Mouse (Mus musculus): ENCODE results near the gene B3gat3. TPM values are rescaled to one million over a fixed set of nuclear protein-coding genes. Genes with fewer than 3 reads are reported as not detected.

The B3gat3 gene
- polyA plus RNA-seq, 1 experiment: 181 TPM

Other genes starting within 250 kb of the B3gat3 start
- gene Slc3a2, start 197.0 kb upstream of the B3gat3 start, polyA plus RNA-seq (2012; ENCODE audit: low replicate concordance): 87.6 and 107 TPM in 2 replicates
- gene Wdr74, start 184.5 kb upstream of the B3gat3 start, polyA plus RNA-seq (2012; ENCODE audit: low replicate concordance): 14.1 and 19.6 TPM in 2 replicates
- gene 1700092M07Rik, start 179.7 kb upstream of the B3gat3 start, polyA plus RNA-seq (2012; ENCODE audit: low replicate concordance): 0.47 TPM in 1 of 2 replicates, not detected in the other
- 33.5 and 37.6 TPM in 2 replicates for gene Stx5a, start 179.0 kb upstream of the B3gat3 start, polyA plus RNA-seq (2012; ENCODE audit: low replicate concordance)
- 85.7 and 111 TPM in 2 replicates for gene Nxf1, start 163.3 kb upstream of the B3gat3 start, polyA plus RNA-seq (2012; ENCODE audit: low replicate concordance)
- 40.2 and 65.2 TPM in 2 replicates for gene Tmem223, start 149.4 kb upstream of the B3gat3 start, polyA plus RNA-seq (2012; ENCODE audit: low replicate concordance)
- gene Tmem179b, start 145.9 kb upstream of the B3gat3 start, polyA plus RNA-seq (2012; ENCODE audit: low replicate concordance): 27.4 and 93.5 TPM in 2 replicates
- gene Taf6l, start 134.0 kb upstream of the B3gat3 start, polyA plus RNA-seq (2012; ENCODE audit: low replicate concordance): 18.5 and 32.1 TPM in 2 replicates
- 6.5 and 12.8 TPM in 2 replicates for gene Polr2g, start 121.8 kb upstream of the B3gat3 start, polyA plus RNA-seq (2012; ENCODE audit: low replicate concordance)
- 1.5 and 2.5 TPM in 2 replicates for gene Zbtb3, start 117.8 kb upstream of the B3gat3 start, polyA plus RNA-seq (2012; ENCODE audit: low replicate concordance)
- 6.1 and 6.4 TPM in 2 replicates for gene Ttc9c, start 101.0 kb upstream of the B3gat3 start, polyA plus RNA-seq (2012; ENCODE audit: low replicate concordance)
- 83.1 and 207 TPM in 2 replicates for gene Hnrnpul2, start 100.4 kb upstream of the B3gat3 start, polyA plus RNA-seq (2012; ENCODE audit: low replicate concordance)
- 71.4 and 191 TPM in 2 replicates for gene AC129217.1, start 90.6 kb upstream of the B3gat3 start, polyA plus RNA-seq (2012; ENCODE audit: low replicate concordance)
- 65.8 and 85.4 TPM in 2 replicates for gene Bscl2, start 82.9 kb upstream of the B3gat3 start, polyA plus RNA-seq (2012; ENCODE audit: low replicate concordance)
- 0.07 and 0.16 TPM in 2 replicates for gene Gng3, start 81.2 kb upstream of the B3gat3 start, polyA plus RNA-seq (2012; ENCODE audit: low replicate concordance)
- 0.12 TPM in 1 of 2 replicates, not detected in the other for gene Lrrn4cl, start 69.6 kb upstream of the B3gat3 start, polyA plus RNA-seq (2012; ENCODE audit: low replicate concordance)
- 106 and 169 TPM in 2 replicates for gene Ubxn1, start 48.9 kb upstream of the B3gat3 start, polyA plus RNA-seq (2012; ENCODE audit: low replicate concordance)
- gene Uqcc3, start 39.5 kb upstream of the B3gat3 start, polyA plus RNA-seq (2012; ENCODE audit: low replicate concordance): 39.7 and 52.0 TPM in 2 replicates
- 0.17 and 0.48 TPM in 2 replicates for gene Lbhd1, start 36.6 kb upstream of the B3gat3 start, polyA plus RNA-seq (2012; ENCODE audit: low replicate concordance)
- not detected in 2 replicates for gene Gm49403, start 36.4 kb upstream of the B3gat3 start, polyA plus RNA-seq (2012; ENCODE audit: low replicate concordance)
- gene 1810009A15Rik, start 31.5 kb upstream of the B3gat3 start, polyA plus RNA-seq (2012; ENCODE audit: low replicate concordance): 10.0 and 58.5 TPM in 2 replicates
- 5.1 TPM in 1 of 2 replicates, not detected in the other for gene Gm49416, start 31.4 kb upstream of the B3gat3 start, polyA plus RNA-seq (2012; ENCODE audit: low replicate concordance)
- 30.0 and 30.8 TPM in 2 replicates for gene Ints5, start 27.4 kb upstream of the B3gat3 start, polyA plus RNA-seq (2012; ENCODE audit: low replicate concordance)
- 45.2 and 49.2 TPM in 2 replicates for gene Ganab, start 22.3 kb upstream of the B3gat3 start, polyA plus RNA-seq (2012; ENCODE audit: low replicate concordance)
- 13.0 and 33.9 TPM in 2 replicates for gene Rom1, start 9.0 kb downstream of the B3gat3 start, polyA plus RNA-seq (2012; ENCODE audit: low replicate concordance)
- 90.5 and 184 TPM in 2 replicates for gene Eml3, start 9.2 kb downstream of the B3gat3 start, polyA plus RNA-seq (2012; ENCODE audit: low replicate concordance)
- gene Mta2, start 21.5 kb downstream of the B3gat3 start, polyA plus RNA-seq (2012; ENCODE audit: low replicate concordance): 55.2 and 56.3 TPM in 2 replicates
- gene Tut1, start 33.5 kb downstream of the B3gat3 start, polyA plus RNA-seq (2012; ENCODE audit: low replicate concordance): 33.0 and 33.4 TPM in 2 replicates
- gene Eef1g, start 46.7 kb downstream of the B3gat3 start, polyA plus RNA-seq (2012; ENCODE audit: low replicate concordance): 21.6 and 58.7 TPM in 2 replicates
- gene Ahnak, start 68.9 kb downstream of the B3gat3 start, polyA plus RNA-seq (2012; ENCODE audit: low replicate concordance): 112 and 248 TPM in 2 replicates
- gene Scgb1a1, start 167.6 kb downstream of the B3gat3 start, polyA plus RNA-seq (2012; ENCODE audit: low replicate concordance): not detected in 2 replicates
- gene Asrgl1, start 215.3 kb downstream of the B3gat3 start, polyA plus RNA-seq (2012; ENCODE audit: low replicate concordance): 37.7 and 75.7 TPM in 2 replicates